Mouse (Mus musculus): Measurements from ENCODE around the gene Mroh2a. TPM values are rescaled to one million over a fixed set of nuclear protein-coding genes. Genes with fewer than 3 reads are reported as not detected.
A peak's percentile ranks its signal among the peaks of the same experiment; 100 is the strongest.

Mroh2a gene
- polyA plus RNA-seq, 1 experiment from 2014 or later: 0.90 TPM

DNA sequence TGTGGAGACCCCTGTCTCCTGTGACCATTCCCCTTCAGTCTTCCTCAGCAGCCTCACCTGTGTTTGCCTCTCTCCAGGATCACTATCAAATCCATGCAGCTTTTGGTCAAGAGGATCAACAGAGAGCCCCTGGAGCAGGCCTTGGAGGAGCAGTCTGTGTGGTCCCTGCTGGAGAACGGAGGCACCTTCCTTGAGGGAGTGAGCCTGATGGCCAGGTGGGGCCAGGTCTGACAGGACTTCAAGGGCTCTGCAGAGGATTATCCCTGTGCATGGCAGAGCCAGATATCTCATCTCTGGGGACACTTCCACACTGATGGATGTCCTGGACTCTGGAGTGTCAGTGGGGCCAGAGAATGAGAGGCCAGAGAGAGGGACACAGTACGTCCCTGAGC lies 28.7 kb downstream of the Mroh2a start:
- WGBS: 51% methylated on average over 2 of the region's 2 CpGs
- ATAC-seq (ENCODE audit: borderline replicate concordance, extremely low read depth, low FRiP score, low TSS enrichment): no peak
- peaks cover 4% of the 10 kb centered on the region; the same call in 1 of the 2 replicates for H3K9me3 ChIP-seq

DNA sequence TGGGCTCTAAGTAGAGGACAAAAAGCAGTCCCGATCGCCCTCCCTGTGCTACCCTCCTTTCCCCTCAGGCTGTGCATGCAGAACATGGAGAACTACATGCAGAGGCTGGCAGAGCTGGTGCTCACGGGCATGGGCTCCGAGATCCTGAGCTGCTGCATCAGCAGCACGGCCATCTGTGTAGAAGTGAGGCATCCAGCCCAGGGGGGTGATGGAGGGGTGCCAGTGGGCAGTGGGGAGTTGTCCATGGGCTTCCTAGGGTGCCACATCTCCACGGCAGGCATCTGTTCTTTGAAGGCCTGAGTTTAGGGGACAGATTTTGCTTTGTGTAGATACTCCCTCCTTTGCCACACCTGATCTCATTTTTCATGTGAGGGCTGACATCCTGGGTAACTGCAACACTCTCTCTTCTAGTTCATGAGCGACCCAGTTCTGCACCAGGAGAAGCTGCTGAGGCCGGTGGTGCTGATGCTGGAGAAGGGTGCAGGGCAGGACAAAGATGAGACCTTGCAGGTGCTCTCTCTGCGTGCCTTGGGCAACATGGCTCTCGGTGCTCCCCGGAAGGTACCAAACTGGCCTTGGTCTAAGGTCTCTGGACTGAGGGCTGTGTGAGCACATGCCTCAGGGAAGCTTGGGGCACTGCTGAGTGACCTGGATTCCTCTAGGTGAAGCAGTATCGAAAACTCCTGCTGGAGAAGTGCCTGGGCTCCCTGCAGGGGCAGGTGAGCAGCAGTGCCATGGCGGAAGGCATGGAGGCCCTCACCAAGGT lies 29.4 kb downstream of the Mroh2a start:
- no peak overlapping the region for H3K4me3 ChIP-seq
- no peaks in the 10 kb centered on the region; the same call in 1 of the 2 replicates for H3K9me3 ChIP-seq
- H3K4me1 ChIP-seq: no peaks in the 10 kb centered on the region
- no peak overlapping the region for H3K9ac ChIP-seq
- ATAC-seq (ENCODE audit: borderline replicate concordance, extremely low read depth, low FRiP score, low TSS enrichment): no peak
- peaks cover 15% of the 10 kb centered on the region; the same call in 1 of the 2 replicates for H3K36me3 ChIP-seq
- no peak overlapping the region for H3K4me2 ChIP-seq
- no peaks in the 10 kb centered on the region for H3K27me3 ChIP-seq
- H3K27ac ChIP-seq: no peak overlapping the region
- WGBS: 77% methylated on average over 13 of the region's 13 CpGs

More for the DNA sequence above, 28.7 kb downstream of the Mroh2a start:
- Histone ChIP-seq H3K4me3 (no peak overlapping the region), H3K27ac (no peak overlapping the region), H3K27me3 (no peaks in the 10 kb centered on the region), H3K4me2 (no peak overlapping the region), H3K36me3 (peaks cover 9% of the 10 kb centered on the region; the same call in 1 of the 2 replicates), H3K9ac (no peak overlapping the region), H3K4me1 (no peaks in the 10 kb centered on the region)

DNA sequence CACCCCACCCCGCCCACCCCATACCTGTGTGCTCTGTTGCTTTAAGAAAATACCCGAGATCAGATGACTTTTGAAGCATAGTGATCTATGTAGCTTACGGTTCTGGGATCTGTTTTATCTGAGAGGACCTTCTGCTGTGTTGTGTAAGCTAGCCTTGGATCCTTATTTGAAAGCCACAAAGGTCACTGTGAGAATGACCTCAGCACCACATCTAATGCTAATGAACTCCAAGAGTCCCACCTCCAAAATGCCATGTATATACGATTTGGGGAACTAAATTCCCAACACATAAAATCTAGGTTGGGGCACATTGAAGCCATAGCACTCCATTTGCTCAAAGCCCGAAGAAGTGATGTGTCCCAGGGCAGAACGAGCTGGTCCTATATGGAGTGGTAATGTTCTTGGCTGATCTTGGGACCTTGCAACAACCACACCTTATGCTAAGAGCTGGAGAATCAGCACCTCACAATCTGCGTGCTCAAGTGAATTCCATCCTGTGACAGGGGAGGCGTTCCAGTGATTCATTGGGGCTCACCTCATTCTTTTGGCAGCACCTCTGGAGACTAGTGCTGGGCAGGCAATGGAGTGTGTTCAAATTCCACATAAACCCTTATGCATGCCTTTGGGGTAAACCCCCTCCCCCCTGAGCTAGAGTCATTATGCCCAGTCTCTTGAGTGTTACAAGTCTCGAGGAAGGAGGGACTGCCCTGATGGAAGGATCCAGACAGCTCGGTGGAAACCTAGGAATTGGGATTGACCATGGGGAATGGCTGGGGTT lies 30.3 kb downstream of the Mroh2a start:
- Histone ChIP-seq H3K9me3 (no peaks in the 10 kb centered on the region; the same call in 1 of the 2 replicates), H3K27me3 (no peaks in the 10 kb centered on the region), H3K27ac (no peak overlapping the region), H3K36me3 (peaks cover 24% of the 10 kb centered on the region), H3K9ac (no peak overlapping the region), H3K4me3 (no peak overlapping the region), H3K4me2 (no peak overlapping the region), H3K4me1 (no peaks in the 10 kb centered on the region)
- ATAC-seq (ENCODE audit: borderline replicate concordance, extremely low read depth, low FRiP score, low TSS enrichment): no peak
- WGBS: 71% methylated on average over 10 of the region's 10 CpGs

DNA sequence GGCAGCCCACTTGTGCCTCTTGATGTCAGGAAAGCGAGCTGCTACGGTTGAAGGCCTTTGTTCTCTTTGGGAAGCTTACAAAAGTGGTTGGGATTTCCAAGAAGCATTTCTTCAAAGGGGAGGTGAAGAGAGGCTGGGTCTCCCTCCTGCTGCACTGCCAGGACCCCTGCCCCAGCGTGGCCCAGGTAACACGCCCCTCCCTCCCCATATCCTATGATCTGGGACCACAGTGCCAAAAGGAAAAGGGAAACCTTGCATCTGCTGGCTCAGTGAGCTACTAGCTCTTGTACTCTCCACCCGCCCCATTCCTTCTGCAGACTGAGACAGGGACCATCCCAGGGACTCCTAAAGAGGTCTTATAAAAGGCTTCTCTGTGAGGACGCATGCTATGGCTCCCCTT lies 30.9 kb downstream of the Mroh2a start:
- no peaks in the 10 kb centered on the region; the same call in 1 of the 2 replicates for H3K9me3 ChIP-seq
- H3K4me3 ChIP-seq: no peak overlapping the region
- 81% methylated on average over 6 of the region's 6 CpGs for WGBS
- peaks cover 30% of the 10 kb centered on the region for H3K36me3 ChIP-seq
- no peak overlapping the region for H3K4me2 ChIP-seq
- no peaks in the 10 kb centered on the region for H3K4me1 ChIP-seq
- H3K27me3 ChIP-seq: no peaks in the 10 kb centered on the region
- no peak overlapping the region for H3K9ac ChIP-seq
- no peak overlapping the region for H3K27ac ChIP-seq
- ATAC-seq (ENCODE audit: borderline replicate concordance, extremely low read depth, low FRiP score, low TSS enrichment): no peak

DNA sequence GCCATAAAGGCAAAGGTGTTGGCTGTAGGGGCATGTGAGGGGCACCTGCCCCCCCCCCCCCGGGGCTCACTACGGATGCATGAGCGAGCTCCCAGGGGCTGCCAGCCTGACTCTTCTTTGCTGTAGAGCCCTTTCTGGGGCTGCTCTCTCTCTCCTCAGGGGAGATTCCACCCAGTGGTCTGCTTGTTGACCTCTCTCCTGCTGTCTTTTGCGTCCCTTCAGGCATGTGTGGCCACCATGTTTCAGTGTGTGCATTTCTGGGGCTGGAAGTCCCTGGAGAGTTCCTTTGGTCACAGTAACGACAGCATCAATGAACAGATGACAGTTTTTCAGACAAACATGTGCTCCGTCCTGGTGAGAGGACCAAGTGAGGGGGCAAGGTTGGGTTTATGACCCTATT lies 31.6 kb downstream of the Mroh2a start:
- H3K9me3 ChIP-seq: no peaks in the 10 kb centered on the region; the same call in 1 of the 2 replicates
- no peak for ATAC-seq (ENCODE audit: borderline replicate concordance, extremely low read depth, low FRiP score, low TSS enrichment)
- 62% methylated on average over 6 of the region's 6 CpGs for WGBS

DNA sequence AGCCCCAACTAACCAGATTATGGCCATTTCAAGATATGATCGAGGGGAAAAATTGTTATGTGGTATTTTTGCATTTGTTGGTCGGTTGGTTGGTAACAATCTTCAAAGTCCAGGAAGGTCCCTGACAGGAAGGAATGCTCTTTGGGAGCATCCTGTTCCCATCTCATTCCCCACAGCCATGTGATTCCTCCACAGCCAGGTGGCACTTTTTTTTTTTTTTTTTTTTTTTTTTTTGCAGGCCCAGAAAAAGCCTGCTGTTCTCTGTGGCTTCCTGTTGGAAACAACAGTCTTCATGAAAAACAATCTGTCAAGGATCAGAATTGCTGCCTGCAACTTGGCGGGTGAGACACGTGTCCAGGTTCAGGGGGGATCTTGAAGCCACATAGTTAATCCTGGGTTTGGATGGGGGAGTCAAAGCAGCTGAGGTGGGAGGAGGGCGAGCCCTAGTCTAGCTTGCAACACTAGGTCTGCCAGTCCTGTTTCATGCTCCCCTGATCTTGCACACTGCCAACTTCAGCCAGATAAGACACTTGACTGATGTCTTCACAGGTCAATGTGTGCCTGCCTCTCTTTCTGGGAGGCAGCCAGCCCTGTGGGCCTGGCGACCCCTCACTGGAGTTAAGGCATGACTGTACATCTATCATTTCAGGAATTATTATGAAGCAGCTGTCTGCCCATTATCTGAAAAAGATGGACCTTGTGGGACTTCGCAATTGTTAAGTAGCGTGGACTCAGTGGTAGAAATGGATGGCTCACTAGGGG lies 32.3 kb downstream of the Mroh2a start:
- no peaks in the 10 kb centered on the region; the same call in 1 of the 2 replicates for H3K9me3 ChIP-seq
- no peaks in the 10 kb centered on the region for H3K4me1 ChIP-seq
- 58% methylated on average over 8 of the region's 8 CpGs for WGBS
- no peaks in the 10 kb centered on the region for H3K27me3 ChIP-seq
- peaks cover 44% of the 10 kb centered on the region for H3K36me3 ChIP-seq
- peak; percentile 2; the same call in 1 of the 2 replicates for ATAC-seq (ENCODE audit: borderline replicate concordance, extremely low read depth, low FRiP score, low TSS enrichment)
- H3K4me3 ChIP-seq: no peak overlapping the region
- H3K4me2 ChIP-seq: no peak overlapping the region
- H3K27ac ChIP-seq: no peak overlapping the region
- no peak overlapping the region for H3K9ac ChIP-seq

More for the DNA sequence above, 31.6 kb downstream of the Mroh2a start:
- no peak overlapping the region for H3K27ac ChIP-seq
- H3K27me3 ChIP-seq: no peaks in the 10 kb centered on the region
- no peak overlapping the region for H3K4me3 ChIP-seq
- H3K4me2 ChIP-seq: no peak overlapping the region
- H3K9ac ChIP-seq: no peak overlapping the region
- H3K36me3 ChIP-seq: peaks cover 37% of the 10 kb centered on the region
- no peaks in the 10 kb centered on the region for H3K4me1 ChIP-seq

DNA sequence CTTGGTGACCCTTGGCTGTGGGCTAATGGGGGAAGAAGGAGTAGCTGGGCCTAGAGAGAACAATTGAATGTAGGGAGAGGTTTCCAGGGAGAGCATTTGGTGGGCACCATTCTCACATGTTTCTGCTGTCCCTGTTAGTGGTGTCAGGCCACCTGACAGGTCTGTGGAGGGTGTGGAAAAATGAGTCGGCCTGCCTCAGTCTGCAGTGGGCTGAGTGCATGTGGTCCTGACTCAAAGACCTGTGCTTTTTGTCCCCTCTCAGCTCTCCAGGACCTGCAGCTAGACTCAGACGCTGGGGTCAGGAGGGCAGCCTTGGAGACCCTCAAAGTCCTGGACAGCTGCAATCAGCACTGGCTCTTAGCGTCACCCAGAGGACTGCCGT lies 32.8 kb downstream of the Mroh2a start:
- Histone ChIP-seq H3K4me2 (no peak overlapping the region), H3K27ac (no peak overlapping the region)
- peak; percentile 2; the same call in 1 of the 2 replicates for ATAC-seq (ENCODE audit: borderline replicate concordance, extremely low read depth, low FRiP score, low TSS enrichment)

DNA sequence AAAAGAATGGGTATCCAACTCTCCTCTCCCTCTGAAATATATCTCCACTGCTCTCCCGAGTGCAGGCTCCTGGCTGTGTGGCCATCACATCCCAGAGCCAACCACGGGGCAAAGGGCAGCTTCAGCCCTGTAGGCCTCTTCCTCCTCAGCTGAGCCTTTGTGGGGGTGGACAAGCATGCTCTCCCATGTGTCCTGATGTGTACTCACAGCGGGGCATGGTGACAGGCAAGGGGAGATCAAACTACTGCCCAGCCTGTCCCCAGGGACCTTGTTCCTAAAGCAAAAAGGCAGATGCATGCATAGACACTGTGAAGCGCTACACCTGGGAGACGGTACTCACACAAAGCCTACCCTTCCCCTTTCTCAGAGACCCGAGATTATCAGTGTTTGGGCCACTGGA lies 33.3 kb downstream of the Mroh2a start:
- no peak overlapping the region for H3K9ac ChIP-seq
- H3K4me1 ChIP-seq: no peaks in the 10 kb centered on the region
- peaks cover 55% of the 10 kb centered on the region for H3K36me3 ChIP-seq
- H3K9me3 ChIP-seq: no peaks in the 10 kb centered on the region
- no peak overlapping the region for H3K27ac ChIP-seq
- WGBS: 72% methylated on average over 6 of the region's 6 CpGs
- no peak overlapping the region for H3K4me2 ChIP-seq
- H3K4me3 ChIP-seq: no peak overlapping the region
- no peaks in the 10 kb centered on the region for H3K27me3 ChIP-seq
- 0 out of 2 replicates have a peak, but pooled peaks have one; percentile 1 for ATAC-seq (ENCODE audit: borderline replicate concordance, extremely low read depth, low FRiP score, low TSS enrichment)

More for the DNA sequence above, 32.8 kb downstream of the Mroh2a start:
- no peak overlapping the region for H3K4me3 ChIP-seq
- peaks cover 50% of the 10 kb centered on the region for H3K36me3 ChIP-seq
- H3K27me3 ChIP-seq: no peaks in the 10 kb centered on the region
- no peaks in the 10 kb centered on the region for H3K4me1 ChIP-seq
- WGBS: 68% methylated on average over 4 of the region's 4 CpGs
- no peaks in the 10 kb centered on the region; the same call in 1 of the 2 replicates for H3K9me3 ChIP-seq
- no peak overlapping the region for H3K9ac ChIP-seq

DNA sequence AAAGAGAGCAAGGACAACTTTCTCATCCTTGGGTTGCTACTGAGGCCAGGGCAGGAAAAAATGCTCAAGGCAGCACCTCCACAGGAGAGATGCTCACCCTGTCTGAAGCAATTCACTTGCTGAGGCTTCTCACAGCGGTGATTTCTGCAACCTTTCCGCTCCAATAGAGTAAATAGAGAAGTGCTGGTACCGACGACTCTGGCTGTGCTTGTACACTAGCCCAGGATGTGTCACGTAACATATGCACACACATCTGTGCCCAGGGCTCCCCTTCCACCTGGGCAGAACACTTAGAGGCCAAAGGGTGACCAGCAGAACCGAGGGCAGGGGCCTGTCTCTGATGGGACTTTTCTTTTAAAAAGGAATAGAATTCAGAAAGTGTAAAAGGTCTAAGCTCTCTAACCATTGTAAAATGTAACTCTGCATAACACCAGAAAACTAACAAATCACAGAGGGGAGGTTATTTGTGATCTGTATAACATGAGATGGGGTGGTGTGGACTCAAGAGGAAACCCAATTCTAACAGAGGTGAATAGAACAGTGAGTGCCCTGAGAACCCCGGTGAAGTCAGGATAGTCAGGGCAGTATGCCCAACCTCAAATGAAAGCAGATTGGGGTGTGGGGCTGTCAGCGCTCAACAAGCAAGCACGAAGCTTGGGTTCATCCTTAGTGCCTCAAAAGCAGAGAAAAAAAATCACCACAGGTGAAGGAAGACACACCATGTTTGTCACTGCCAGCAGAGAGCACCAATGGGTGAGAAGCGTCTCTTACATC lies 34.0 kb downstream of the Mroh2a start:
- ATAC-seq (ENCODE audit: borderline replicate concordance, extremely low read depth, low FRiP score, low TSS enrichment): no peak
- no peak overlapping the region for H3K27ac ChIP-seq
- H3K4me3 ChIP-seq: no peak overlapping the region
- no peaks in the 10 kb centered on the region for H3K9me3 ChIP-seq
- H3K4me1 ChIP-seq: no peaks in the 10 kb centered on the region
- no peak overlapping the region for H3K9ac ChIP-seq
- no peak overlapping the region for H3K4me2 ChIP-seq
- H3K27me3 ChIP-seq: no peaks in the 10 kb centered on the region
- WGBS: 78% methylated on average over 10 of the region's 10 CpGs
- peaks cover 61% of the 10 kb centered on the region for H3K36me3 ChIP-seq

DNA sequence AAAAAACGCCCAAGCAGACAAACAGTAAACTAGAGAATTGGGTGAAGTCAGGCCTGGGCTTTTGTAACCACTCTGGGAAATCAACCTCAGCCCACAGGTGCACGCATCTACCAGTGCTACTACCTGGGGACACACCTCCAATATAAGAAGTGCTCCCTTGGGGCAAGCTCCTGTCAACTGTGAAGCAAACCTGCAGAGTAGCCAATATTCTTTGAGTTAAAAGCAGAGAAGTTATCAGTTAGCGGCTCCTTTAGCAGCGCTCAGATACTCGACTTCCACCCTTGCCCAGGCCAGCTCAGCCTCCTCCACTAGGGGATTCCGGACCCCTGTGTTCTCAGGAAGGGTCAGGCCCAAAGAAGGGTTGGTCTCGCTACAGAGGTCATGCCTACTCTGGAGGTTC lies 34.9 kb downstream of the Mroh2a start:
- H3K9me3 ChIP-seq: no peaks in the 10 kb centered on the region
- ATAC-seq (ENCODE audit: borderline replicate concordance, extremely low read depth, low FRiP score, low TSS enrichment): no peak
- no peak overlapping the region for H3K4me2 ChIP-seq
- no peak overlapping the region for H3K27ac ChIP-seq
- H3K4me1 ChIP-seq: no peaks in the 10 kb centered on the region
- H3K4me3 ChIP-seq: no peak overlapping the region
- 85% methylated on average over 7 of the region's 7 CpGs for WGBS
- no peak overlapping the region for H3K9ac ChIP-seq
- no peaks in the 10 kb centered on the region for H3K27me3 ChIP-seq
- H3K36me3 ChIP-seq: peaks cover 71% of the 10 kb centered on the region

DNA sequence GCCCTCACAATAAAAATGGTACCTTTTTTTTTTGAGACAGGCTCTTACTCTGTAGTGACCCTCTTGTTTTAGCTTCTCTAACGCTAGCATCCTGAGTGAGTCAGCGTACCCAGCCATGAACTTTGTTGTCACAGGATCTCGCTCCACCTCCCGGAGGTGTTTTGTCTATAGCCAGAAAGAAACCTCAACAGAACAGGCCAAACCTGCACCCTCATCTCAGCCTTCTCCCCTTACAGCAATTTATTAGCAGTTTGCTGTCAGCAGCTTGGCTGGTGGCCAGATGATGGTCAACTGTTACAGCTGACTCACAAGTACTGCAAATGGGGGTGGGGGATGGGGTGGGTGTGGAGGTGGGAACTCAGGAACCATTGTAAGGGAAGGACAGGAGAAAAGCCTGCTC lies 35.5 kb downstream of the Mroh2a start:
- Histone ChIP-seq H3K4me3 (no peak overlapping the region), H3K4me1 (no peaks in the 10 kb centered on the region), H3K4me2 (no peak overlapping the region), H3K27me3 (no peaks in the 10 kb centered on the region), H3K9ac (no peak overlapping the region), H3K27ac (no peak overlapping the region), H3K36me3 (peaks cover 76% of the 10 kb centered on the region), H3K9me3 (no peaks in the 10 kb centered on the region)
- WGBS: 66% methylated on average over 4 of the region's 4 CpGs
- ATAC-seq (ENCODE audit: borderline replicate concordance, extremely low read depth, low FRiP score, low TSS enrichment): no peak
